Mouse (Mus musculus) hindbrain, embryonic 13.5 days (tissue): ENCODE measurements at regions not wholly inside any gene's neighbourhood (a gene's known extent, or its start where the extent isn't known, plus 50 kb on each side); places are given as distances from the start of the nearest gene placed in this dataset.

Experiments used
- ATAC-seq: fragments of 200-750 bp; cut with Nextera tagmentation; 2 replicates; pipeline ENCODE4 v1.8.0; 2017; ENCODE audit warnings: moderate TSS enrichment; ENCODE audit not compliant: low FRiP score
- H3K27ac ChIP-seq: fragments of 300-500 bp; sonication (generic); 2 replicates; pipeline ENCODE4 v1.5.1; 2015; ENCODE audit warnings: inconsistent platforms, mild to moderate bottlenecking, moderate library complexity
- H3K27me3 ChIP-seq: fragments of 300-500 bp; sonication (generic); 2 replicates; pipeline ENCODE4 v1.6.1; 2015; ENCODE audit warnings: mild to moderate bottlenecking, inconsistent platforms
- H3K36me3 ChIP-seq: fragments of 300-500 bp; sonication (generic); 2 replicates; pipeline ENCODE4 v1.6.1; 2015; ENCODE audit warnings: mild to moderate bottlenecking, inconsistent platforms
- H3K4me1 ChIP-seq: fragments of 300-500 bp; sonication (generic); replicated peaks from 2 replicates; pipeline ENCODE4 v1.6.1; 2015; ENCODE audit warnings: inconsistent platforms
- H3K4me2 ChIP-seq: fragments of 300-500 bp; sonication (generic); 2 replicates; pipeline ENCODE4 v1.6.1; 2015; ENCODE audit warnings: inconsistent platforms, mild to moderate bottlenecking, moderate library complexity
- H3K4me3 ChIP-seq: fragments of 300-500 bp; sonication (generic); 2 replicates; pipeline ENCODE4 v1.5.1; 2015; ENCODE audit warnings: mild to moderate bottlenecking, inconsistent platforms
- H3K9ac ChIP-seq: fragments of 300-500 bp; sonication (generic); 2 replicates; pipeline ENCODE4 v1.6.1; 2015; ENCODE audit warnings: mild to moderate bottlenecking, inconsistent platforms
- H3K9me3 ChIP-seq: fragments of 300-500 bp; sonication (generic); 2 replicates; pipeline ENCODE4 v1.6.1; 2016; ENCODE audit warnings: inconsistent platforms
- WGBS: fragments of 180-500 bp; shearing (Covaris S2); methylation state at CpG from one replicate; pipeline ENCODE4 v1.1.7; 2015; 5-methylcytosine and 5-hydroxymethylcytosine counted together

GRCm38 (mm10) chr10:8011138-8011537, 55.1 kb upstream of the Tab2 start:
- H3K27me3 ChIP-seq = no peaks in the 10 kb centered on the region
- ATAC-seq = no peak

GRCm38 (mm10) chr10:8009855-8010254, 53.8 kb upstream of the Tab2 start:
- Histone ChIP-seq H3K4me1 (0 out of 2 replicates have a peak, but pooled peaks cover 3% of the 10 kb centered on the region), H3K9me3 (no peaks in the 10 kb centered on the region), H3K27ac (no peak overlapping the region), H3K4me2 (no peak overlapping the region), H3K4me3 (no peak overlapping the region), H3K27me3 (no peaks in the 10 kb centered on the region), H3K9ac (no peak overlapping the region), H3K36me3 (no peaks in the 10 kb centered on the region)
- ATAC-seq = no peak
- WGBS = 93% methylated on average over 1 of the region's 1 CpGs

More at GRCm38 (mm10) chr10:8011138-8011537, 55.1 kb upstream of the Tab2 start:
- 95% methylated on average over 9 of the region's 9 CpGs for WGBS
- Histone ChIP-seq H3K9ac (no peak overlapping the region), H3K9me3 (no peaks in the 10 kb centered on the region), H3K4me1 (0 out of 2 replicates have a peak, but pooled peaks cover 3% of the 10 kb centered on the region), H3K27ac (no peak overlapping the region), H3K4me3 (no peak overlapping the region), H3K36me3 (no peaks in the 10 kb centered on the region), H3K4me2 (no peak overlapping the region)

GRCm38 (mm10) chr10:8007990-8008368, 51.9 kb upstream of the Tab2 start:
- Histone ChIP-seq H3K4me1 (0 out of 2 replicates have a peak, but pooled peaks cover 3% of the 10 kb centered on the region), H3K27ac (no peak overlapping the region), H3K4me3 (no peak overlapping the region), H3K9ac (no peak overlapping the region), H3K36me3 (no peaks in the 10 kb centered on the region), H3K27me3 (no peaks in the 10 kb centered on the region), H3K4me2 (no peak overlapping the region), H3K9me3 (no peaks in the 10 kb centered on the region)
- no peak for ATAC-seq
- 77% methylated on average over 3 of the region's 3 CpGs for whole genome bisulfite sequencing

- 0 out of 2 replicates have a peak, but pooled peaks cover 3% of the 10 kb centered on the region for H3K4me1 ChIP-seq
- no peak overlapping the region for H3K4me3 ChIP-seq
- H3K4me2 ChIP-seq = no peak overlapping the region
- no peak overlapping the region for H3K27ac ChIP-seq
- H3K9me3 ChIP-seq = no peaks in the 10 kb centered on the region
- ATAC-seq = no peak
- H3K9ac ChIP-seq = no peak overlapping the region
- no peaks in the 10 kb centered on the region for H3K36me3 ChIP-seq
- WGBS = 43% methylated on average over 5 of the region's 5 CpGs
- H3K27me3 ChIP-seq = no peaks in the 10 kb centered on the region
Observed at GRCm38 (mm10) chr10:8007286-8007989, 51.4 kb upstream of the Tab2 start.
